Mouse (Mus musculus): Measurements from ENCODE around the gene Asb13.

GRCm38 (mm10) chr13:3646566-3646965, 12.7 kb downstream of the Asb13 start:
- TF ChIP-seq POLR2A (IDR thresholded peaks at IDR 0.05; ENCODE audit: low read depth, low read length) (no peak), CTCF (IDR thresholded peaks at IDR 0.05; ENCODE audit: borderline replicate concordance, insufficient read depth, low read length) (no peak)

Data from embryonic fibroblast, embryonic 13.5 days (primary cell).